Mouse (Mus musculus) heart, postnatal 25 days (tissue): ENCODE measurements at regions not wholly inside any gene's neighbourhood (a gene's known extent, or its start where the extent isn't known, plus 50 kb on each side); places are given as distances from the start of the nearest gene placed in this dataset.
A peak's percentile ranks its signal among the peaks of the same experiment; 100 is the strongest.
"Not testable (repeated sequence)": the region's sequence is repeated elsewhere in the genome, so short reads cannot be mapped to it uniquely, and the experiment has no call there.

Source experiments
- DNase-seq: peaks from one replicate; pipeline ENCODE4 v3.0.0; 2022; ENCODE audit warnings: low spot score
- intact Hi-C: fragments of 180-260 bp; cut with DNase I; formaldehyde crosslinking; loops from one replicate; pipeline ENCODE4 v1.15.1; 2025

DNA sequence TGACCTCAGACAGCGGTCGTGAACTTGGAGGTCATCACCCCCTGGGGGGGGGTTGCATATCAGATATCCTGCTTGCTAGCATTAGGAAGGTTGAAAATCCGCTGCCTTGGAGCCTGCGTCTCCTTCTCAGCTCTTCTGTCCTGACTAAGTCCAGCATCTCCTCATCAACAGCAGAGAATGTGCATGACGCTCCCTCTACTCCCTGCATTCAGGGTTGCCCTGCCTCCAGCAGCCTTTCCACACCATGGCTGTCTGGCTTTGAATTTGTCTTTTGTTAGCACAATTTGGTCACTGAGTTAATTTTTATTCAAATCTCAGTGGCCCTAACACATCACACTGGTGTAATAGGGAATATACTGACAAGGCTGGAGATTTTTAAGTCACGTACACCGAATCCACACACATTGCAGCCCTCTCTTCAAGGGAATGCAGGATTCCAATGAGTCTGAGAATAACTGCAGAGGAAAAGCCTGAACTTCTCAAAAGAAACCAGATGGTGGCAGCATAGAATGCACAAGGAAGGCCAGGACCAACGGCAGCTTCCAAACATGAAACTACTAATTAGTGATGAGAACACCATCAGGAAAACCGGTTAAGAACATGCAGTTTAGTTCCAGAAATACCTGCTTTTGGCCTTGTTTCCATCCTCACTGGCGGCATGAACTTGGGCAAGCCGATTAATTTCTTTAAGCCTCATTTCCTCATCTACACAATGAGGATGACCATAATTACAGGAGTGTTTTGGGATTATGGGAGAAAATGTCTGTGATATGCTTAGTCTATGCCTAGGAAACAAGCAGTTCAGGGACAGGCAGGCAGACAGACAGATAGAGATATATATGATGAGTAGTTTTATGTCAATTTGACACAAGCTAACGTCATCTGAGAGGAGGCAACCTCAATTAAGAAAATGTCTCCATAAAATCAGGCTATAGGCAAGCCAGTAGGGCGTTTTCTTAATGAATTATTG, 151.6 kb upstream of the Palmd start:
- DNase-seq: no peak
- intact Hi-C loops: loop anchor here (1.0 to 5.0 kb wide), 3 partner anchors 216 to 667 kb away; no protein-coding TSS in a partner anchor

DNA sequence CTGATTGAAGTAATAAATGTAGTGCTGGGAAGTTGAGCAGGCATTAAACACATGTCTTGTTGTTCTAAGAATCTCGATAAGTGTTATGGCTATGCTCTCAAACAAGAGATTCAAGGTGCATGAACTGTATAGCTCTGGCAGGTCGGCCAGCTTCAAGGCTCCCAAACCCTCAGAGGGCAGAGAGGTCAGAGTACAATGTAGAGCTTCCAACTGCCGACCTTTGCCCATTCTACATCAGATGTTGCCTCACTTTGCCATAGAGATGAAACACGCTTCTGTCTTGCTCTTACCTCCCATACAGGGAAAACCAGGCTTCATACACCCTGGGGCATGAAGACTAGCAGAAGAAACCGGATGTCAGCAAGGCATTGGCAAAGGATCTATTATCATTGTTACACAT, 150.8 kb upstream of the Palmd start:
- intact Hi-C loops: loop anchor here (5.0 kb wide), 1 partner anchor 152 kb away; the partner anchor contains the start of genes 4930455H04Rik and Palmd
- DNase-seq: no peak

DNA sequence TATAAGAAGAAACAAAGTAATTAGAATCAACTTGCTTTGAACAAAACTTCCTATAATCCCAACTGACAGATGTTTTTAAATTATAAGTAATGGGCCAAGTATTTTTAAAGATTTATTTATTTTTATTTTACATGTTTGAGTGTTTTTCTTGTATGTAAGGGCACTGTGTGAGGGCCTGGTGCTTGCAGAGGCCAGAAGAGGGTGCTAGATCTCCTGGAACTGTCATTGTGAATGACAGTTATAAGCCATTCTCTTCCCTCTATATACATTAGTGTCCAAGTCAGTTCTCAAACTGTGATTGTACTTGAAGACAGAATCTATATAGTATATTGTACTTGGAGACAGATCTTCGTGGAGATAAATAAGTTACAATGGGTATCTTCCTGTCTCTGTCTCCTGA, 149.1 kb upstream of the Palmd start:
- intact Hi-C loops: loop anchor here (5.0 kb wide), 1 partner anchor 151 kb away; the partner anchor contains the start of genes 4930455H04Rik and Palmd
- DNase-seq: no peak

DNA sequence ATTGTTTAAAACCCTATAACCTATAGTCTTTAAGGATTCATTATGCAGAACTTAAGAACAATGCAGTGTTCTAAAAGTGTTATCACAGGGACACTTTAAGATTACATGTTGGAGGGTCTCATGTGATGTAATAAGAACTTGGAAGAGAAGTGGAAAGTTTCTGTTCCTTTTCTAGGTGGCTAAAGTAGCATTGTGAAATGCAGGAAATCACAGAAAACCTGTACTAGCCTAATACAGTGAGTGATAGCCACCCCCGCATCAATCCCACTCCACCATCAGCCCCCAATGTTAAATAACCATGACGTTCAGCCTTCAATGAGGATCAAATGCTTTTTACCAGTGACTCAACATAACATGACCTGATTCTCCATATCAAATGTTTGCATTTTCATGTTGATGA, 147.4 kb upstream of the Palmd start:
- no peak for DNase-seq
- intact Hi-C loops: loop anchor here (5.0 kb wide), 1 partner anchor 149 kb away; the partner anchor contains the start of genes 4930455H04Rik and Palmd

DNA sequence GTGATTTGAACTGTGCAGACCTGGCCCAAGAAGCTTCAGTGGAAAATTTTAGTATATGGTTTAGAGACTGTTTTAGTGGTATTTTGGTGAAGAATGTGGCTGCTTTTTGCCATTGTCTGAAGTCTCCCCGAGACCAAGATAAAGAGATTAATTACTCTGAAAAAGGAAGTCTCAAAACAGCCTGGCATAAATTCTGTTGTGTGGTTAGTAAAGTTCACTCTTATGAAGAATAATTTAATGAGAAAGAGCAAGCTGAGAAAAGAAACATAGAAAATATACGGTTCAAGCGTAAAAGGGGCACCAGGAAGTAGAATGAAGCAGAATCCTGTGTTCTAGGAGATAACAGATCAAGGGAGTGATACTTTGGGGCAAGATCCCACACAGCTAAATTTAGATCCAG, 144.0 kb upstream of the Palmd start:
- no peak for DNase-seq
- intact Hi-C loops: no loop called here

- no peak for DNase-seq
- intact Hi-C loops: no loop called here
Observed at GRCm38 (mm10) chr3:117112304-117112703, 143.5 kb upstream of the Palmd start.

GRCm38 (mm10) chr3:117108966-117109700, 140.3 kb upstream of the Palmd start:
- intact Hi-C loops: no loop called here

DNA sequence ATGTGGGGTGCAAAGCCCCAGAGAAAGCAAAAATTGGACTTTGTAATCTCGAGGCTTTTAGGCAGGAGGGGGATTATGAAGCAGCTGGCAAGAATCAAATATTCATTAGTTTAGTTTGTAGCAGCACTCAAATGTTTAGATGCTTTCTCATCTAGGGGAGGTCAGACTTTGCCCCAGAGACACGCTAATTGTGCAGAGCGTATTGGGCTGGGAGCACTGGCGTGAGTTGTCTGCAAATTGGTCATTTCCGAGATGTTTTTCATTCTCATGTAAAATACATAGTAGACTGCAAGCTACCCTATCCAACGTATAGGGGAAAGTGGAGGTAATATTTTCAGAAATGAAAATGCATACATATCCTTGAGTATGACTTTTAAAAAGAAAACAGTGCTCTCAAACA, 139.2 kb upstream of the Palmd start:
- intact Hi-C loops: no loop called here

More at GRCm38 (mm10) chr3:117108966-117109700, 140.3 kb upstream of the Palmd start:
- peak; percentile 6 for DNase-seq

GRCm38 (mm10) chr3:117107378-117107777, 138.6 kb upstream of the Palmd start:
- intact Hi-C loops: no loop called here
- no peak for DNase-seq

More for the DNA sequence above, 139.2 kb upstream of the Palmd start:
- no peak for DNase-seq

GRCm38 (mm10) chr3:117087646-117088045, 118.9 kb upstream of the Palmd start:
- DNase-seq: no peak
- intact Hi-C loops: no loop called here

DNA sequence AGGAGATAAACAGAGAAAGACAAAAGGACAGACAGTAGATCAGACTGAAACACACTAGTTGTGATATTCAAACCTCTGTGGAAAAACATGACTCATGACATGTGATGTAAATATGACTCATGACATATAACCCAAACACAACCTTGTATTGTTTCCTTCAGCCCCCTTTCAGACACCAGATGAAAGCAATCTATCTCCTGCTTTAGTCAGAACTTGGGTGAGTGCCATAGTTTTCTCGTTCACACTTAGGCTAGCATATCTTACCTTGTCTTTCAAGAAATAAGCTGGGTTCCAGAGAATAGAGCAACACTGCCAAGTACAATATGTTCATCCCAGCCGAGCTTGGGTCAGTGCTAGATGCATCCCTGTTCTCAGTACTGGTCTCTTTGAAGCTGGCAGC, 107.9 kb upstream of the Palmd start:
- no peak for DNase-seq
- intact Hi-C loops: no loop called here

- DNase-seq: no peak
- intact Hi-C loops: no loop called here
Observed at GRCm38 (mm10) chr3:117073399-117073798, 104.6 kb upstream of the Palmd start.

- intact Hi-C loops: no loop called here
Observed at GRCm38 (mm10) chr3:117072998-117073397, 104.2 kb upstream of the Palmd start.

DNA sequence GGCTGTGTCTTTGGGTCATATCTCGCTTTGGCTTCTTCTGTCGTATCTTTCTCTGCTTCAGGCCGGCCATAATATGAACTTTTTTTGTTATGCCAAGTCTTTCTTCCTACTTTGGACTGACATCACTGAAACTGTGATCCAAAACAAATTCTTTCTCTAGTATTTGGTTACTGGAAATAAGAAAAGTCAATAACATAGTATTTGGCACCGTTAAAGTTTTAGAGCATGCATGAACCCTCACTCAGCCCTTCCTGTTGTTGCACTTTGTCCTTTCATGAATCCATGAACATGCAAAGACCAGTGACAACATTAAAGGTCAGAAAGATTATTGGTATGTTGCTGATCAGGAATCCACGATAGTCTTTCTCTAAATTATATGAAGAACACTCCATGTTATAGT, 103.1 kb upstream of the Palmd start:
- intact Hi-C loops: no loop called here
- no peak for DNase-seq

More at GRCm38 (mm10) chr3:117072998-117073397, 104.2 kb upstream of the Palmd start:
- DNase-seq: no peak

DNA sequence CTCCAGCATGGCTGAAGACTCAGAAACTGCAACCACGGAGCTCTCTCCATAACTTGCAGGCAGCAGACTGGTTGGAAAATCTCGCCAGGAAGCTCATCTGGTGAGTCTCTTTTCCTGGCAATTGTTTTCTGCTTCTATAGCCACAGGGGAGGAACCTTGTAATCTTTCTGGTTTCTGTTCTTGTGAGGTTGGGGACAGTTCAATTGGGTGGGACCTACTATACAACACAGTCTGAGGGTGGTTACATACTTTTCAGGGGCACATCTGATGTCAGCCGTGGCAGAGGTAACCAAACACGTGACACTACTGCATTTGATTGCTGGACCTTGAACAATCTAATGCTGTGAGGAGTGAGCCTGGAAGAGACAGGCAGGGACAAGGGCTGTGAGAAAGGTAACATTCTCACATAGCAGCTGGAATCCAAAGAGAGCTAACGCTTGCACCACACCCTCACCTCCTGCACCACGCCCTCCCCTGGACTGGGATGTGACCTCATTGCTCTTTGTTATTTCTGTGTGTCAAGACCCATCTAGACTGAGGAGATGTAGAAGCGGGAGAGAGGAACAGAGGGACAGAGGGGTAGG, 98.8 kb upstream of the Palmd start:
- DNase-seq: no peak
- intact Hi-C loops: loop anchor here (5.0 kb wide), 2 partner anchors 80 to 145 kb away; no protein-coding TSS in a partner anchor

- no peak for DNase-seq
- intact Hi-C loops: loop anchor here (5.0 kb wide), 2 partner anchors 79 to 144 kb away; no protein-coding TSS in a partner anchor
Observed at GRCm38 (mm10) chr3:117065904-117066303, 97.1 kb upstream of the Palmd start.

DNA sequence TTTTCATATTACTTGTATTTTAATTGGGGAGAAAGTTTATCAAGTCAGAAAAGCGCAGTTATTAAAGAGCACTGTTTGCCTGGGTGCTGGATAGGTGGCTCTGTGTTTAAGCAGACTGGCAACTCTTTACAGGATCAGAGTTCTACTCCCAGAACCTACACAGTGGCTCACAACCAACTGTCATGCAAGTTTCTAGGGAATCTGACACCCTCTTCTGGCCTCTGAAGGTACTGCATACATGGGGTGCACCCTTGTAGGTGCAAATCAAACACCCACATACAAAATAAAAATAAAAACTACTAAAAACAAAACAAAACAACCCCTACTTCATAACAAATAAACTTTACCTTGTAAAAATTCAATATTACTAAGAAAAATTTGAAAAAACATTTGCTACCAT, 93.0 kb upstream of the Palmd start:
- DNase-seq: no peak
- intact Hi-C loops: loop anchor here (2.0 to 5.0 kb wide), 2 partner anchors 95 to 157 kb away; partner anchors contain the start of genes 4930455H04Rik and Palmd

- intact Hi-C loops: loop anchor here (5.0 kb wide), 1 partner anchor 94 kb away; the partner anchor contains the start of genes 4930455H04Rik and Palmd
- no peak for DNase-seq
Observed at GRCm38 (mm10) chr3:117061182-117061581, 92.4 kb upstream of the Palmd start.

DNA sequence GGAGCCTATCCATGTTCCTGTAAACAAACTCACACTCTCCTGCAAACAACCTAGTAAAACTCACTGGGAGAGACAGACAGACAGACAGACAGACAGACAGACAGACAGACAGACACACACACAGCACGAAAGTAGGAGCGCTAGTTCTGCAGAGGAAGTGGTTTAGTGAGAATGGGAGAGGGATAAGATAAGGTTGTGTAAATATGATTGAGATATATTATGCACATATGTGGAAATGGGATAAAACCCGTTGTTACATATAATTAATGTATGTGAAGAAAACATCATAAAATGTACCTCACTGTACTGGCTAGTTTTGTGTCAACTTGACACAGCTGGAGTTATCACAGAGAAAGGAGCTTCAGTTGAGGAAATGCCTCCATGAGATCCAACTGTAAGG, 85.9 kb upstream of the Palmd start:
- DNase-seq, intact Hi-C loops: not testable (repeated sequence)

DNA sequence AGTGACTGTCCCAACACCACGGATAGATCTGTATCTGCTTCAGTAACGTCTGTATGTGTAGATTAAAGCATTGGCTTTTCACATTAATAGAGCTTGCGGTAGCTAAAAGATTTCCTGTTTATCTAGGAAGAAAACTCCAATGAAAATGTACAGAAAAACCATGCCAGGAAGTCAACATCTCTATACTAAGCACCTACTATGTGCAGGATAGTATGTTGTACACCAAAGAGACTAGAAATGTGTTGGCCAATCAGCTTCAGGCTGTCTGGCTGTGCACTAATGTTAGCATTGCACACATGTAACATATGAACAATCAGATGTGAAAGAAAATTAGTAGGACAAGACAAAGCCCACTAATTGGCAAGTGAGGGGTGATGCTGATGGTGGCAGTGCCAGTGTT, 82.6 kb upstream of the Palmd start:
- DNase-seq: no peak
- intact Hi-C loops: no loop called here
